Mouse (Mus musculus): ENCODE measurements around the gene Atf7ip. TPM values are rescaled to one million over a fixed set of nuclear protein-coding genes. Genes with fewer than 3 reads are reported as not detected.

Gene Atf7ip
- polyA plus RNA-seq (2012; rRNA removed) = 26.8 and 41.5 TPM in 2 replicates

DNA sequence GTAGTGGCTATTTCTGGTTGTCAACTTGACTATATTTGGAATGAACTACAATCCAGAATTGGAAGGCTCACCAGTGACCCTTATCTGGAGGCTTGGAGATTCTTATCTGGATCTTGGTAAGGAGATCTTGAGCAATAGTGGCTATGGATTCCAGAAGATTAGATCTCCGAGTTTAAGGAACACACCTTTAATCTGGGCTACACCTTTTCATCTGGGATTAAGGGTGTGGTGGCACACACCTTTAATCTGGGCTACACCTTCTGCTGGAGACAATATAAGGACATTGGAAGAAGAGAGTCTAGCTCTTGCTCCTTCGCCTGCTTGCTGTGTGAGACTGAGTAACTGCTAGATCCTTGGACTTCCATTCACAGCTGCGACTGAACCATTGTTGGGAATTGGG, at the start of gene Atf7ip:
Gene Atf7ip, plus strand, starts transcription at position 301 of the 400 bp plus-strand sequence.

Other genes starting within 250 kb of the Atf7ip start
- gene Gm8994, start 178.6 kb upstream of the Atf7ip start, polyA plus RNA-seq (2012; rRNA removed) = 0.15 TPM in 1 of 2 replicates, not detected in the other
- 26.0 and 40.0 TPM in 2 replicates for gene E330021D16Rik, start 90.6 kb upstream of the Atf7ip start, polyA plus RNA-seq (2012; rRNA removed)
- gene Plbd1, start 155.8 kb downstream of the Atf7ip start, polyA plus RNA-seq (2012; rRNA removed) = 25.9 TPM in 2 replicates